Mouse (Mus musculus) liver, embryonic 14 days (tissue): ENCODE measurements around the gene Insig2. TPM values are rescaled to one million over a fixed set of nuclear protein-coding genes. Genes with fewer than 3 reads are reported as not detected.

Source experiments
- polyA plus RNA-seq: library from polyadenylated mRNA; depleted of rRNA; stranded (reverse); fragments of >200 nt; gene quantifications from 2 replicates; pipeline ENCODE4 v1.2.3, GENCODE M21; 2012; rRNA removed

Gene Insig2
- 5.5 and 7.3 TPM in 2 replicates for polyA plus RNA-seq

GRCm38 (mm10) chr1:121332485-121332884, at the start of gene Insig2:
TSS of gene Insig2 (minus strand) at chr1:121332589.

Other genes starting within 250 kb of the Insig2 start
- gene Ccdc93, start 98.5 kb upstream of the Insig2 start, polyA plus RNA-seq: 2.5 and 2.9 TPM in 2 replicates
- not detected in 2 replicates for gene Htr5b, start 195.9 kb upstream of the Insig2 start, polyA plus RNA-seq
- 50.9 and 55.7 TPM in 2 replicates for gene Ddx18, start 235.4 kb upstream of the Insig2 start, polyA plus RNA-seq